Mouse (Mus musculus): ENCODE data around the gene Exoc7.
"Not testable (repeated sequence)": the region's sequence is repeated elsewhere in the genome, so short reads cannot be mapped to it uniquely, and the experiment has no call there.

Exoc7 gene

GRCm38 (mm10) chr11:116277184-116277583 lies 29.8 kb downstream of the Exoc7 start:
- DNase-seq (ENCODE audit: low spot score), result not testable (repeated sequence)

DNA sequence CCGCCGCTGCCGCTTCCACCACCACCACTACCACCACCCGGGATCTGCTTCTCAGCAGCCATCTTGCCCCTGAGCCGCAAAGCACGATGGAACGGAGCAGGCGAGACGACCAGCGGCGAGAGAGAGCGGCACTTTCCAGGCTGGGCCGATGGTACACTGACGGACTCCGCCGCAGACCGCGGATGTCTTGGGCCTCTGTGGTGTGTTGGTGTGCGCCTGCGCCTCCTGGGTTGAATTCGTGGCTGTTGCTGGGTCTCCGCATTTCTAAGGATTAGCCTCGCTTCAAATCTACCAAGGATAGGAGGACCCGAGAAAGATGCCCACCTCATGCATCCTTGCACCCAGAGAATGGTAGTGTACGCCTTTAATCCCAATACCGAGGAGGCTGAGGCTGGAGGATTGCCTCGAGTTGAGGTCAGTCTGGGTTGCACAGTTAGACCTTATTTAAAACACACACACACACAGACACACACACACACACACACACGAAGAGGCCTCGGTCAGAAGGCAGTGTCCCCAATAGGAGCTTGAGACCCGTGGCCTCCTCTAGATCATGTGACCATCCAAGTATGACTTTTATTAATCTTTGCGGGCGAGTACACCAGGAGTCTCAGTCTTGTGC lies 32.9 kb downstream of the Exoc7 start, which contains the start of gene Srp68:
Gene Srp68, minus strand, starts transcription at position 173 of the 622 bp plus-strand sequence.
- peak; percentile 93 for DNase-seq (ENCODE audit: low spot score)

- no peak for DNase-seq (ENCODE audit: low spot score)
Observed at GRCm38 (mm10) chr11:116273469-116274044, 33.5 kb downstream of the Exoc7 start.

DNA sequence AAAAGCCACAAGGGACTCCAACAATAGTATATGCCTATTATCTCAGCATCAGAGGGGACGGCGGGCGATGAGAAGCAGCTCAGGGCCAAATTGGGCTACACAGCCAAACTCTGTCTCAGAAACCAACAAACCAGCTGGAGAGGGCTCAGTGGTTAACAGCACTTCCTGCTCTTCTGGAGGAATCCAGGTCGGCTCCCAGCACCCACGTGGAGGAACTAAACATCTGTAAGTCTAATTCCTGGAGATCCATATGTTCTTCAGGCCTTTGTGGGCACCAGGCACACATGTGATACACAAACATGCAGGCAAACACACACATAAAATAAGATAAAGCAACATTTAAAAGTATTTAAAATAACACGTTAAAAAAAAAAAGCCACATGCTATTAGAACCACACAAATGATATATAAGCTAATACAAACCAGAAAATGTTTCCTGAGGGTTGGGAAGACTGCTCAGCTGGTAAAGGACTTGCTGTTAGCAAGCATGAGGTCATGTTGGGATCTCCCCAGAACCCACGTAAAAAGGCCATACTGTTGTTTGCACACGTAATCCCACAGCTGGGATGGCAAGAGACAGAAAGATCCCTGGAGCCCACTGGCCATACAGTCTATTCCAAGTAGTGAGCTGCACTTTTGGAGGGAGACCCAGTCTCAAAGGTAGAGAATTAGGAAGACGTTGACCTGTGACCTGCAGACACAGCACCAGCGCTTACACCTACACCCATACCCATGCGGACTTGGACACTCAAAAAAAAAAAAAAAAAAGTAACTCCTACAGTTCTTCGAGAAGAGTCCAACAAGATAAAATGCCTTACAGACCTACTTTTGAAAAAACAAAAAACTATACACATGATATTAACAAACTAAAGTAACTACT lies 34.2 kb downstream of the Exoc7 start:
- no peak for DNase-seq (ENCODE audit: low spot score)

GRCm38 (mm10) chr11:116269560-116269959 lies 37.5 kb downstream of the Exoc7 start:
- DNase-seq (ENCODE audit: low spot score), result no peak

DNA sequence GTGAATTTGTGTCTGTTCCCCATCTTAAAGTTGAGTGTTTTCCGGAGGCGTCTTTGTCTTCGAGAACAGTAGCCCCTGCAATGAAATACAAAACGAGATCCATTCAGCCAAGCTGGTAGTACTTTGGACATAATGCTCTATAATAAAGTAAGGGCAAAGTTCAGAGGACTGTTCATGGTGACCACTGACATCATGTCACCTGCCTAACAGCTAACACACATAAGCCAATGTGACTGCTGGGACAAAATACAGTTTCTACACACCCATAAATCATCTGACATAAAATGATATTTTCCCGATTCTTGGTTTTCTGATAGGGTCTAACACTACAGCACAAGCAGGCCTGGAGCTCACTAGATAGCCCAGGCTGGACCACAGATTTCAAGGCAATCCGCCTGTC lies 38.7 kb downstream of the Exoc7 start:
- DNase-seq (ENCODE audit: low spot score), result no peak

DNA sequence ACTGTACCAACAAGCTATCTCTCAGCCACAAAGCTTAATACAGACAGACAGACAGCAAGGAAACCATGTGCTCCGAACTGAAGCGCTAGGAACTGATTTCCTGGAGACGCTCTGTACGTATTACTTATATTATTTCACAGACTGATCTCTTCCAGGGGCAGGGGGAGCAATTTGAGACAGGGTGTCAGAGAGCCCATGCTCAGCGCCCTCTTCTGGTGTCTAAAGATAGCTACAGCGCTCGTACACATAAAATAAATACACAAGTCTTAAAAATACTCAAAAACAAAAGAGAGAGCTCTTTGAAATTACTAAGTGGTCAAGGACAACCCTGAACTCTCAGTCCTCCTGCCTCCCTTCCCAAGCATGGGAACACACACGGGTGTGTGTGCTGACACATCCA lies 39.4 kb downstream of the Exoc7 start:
- no peak for DNase-seq (ENCODE audit: low spot score)

DNA sequence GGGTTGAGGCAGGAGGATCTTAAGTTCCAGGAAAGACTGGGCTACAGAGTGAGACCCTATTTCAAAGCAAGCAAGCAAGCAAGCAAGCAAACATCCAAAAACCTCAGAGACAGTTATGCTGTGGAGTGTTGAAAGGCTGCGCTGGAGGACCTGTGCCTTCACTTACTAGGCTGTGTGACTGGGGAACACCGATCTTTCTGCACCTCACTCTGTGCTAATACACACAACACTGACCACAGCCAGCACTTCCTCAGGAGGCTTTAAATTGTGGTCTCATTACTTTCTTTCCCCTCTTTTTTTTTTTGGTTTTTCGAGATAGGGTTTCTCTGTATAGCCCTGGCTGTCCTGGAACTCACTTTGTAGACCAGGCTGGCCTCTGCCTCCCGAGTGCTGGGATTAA lies 41.2 kb downstream of the Exoc7 start:
- DNase-seq (ENCODE audit: low spot score), result no peak

- DNase-seq (ENCODE audit: low spot score), result no peak
Observed at GRCm38 (mm10) chr11:116265352-116265751, 41.7 kb downstream of the Exoc7 start.

DNA sequence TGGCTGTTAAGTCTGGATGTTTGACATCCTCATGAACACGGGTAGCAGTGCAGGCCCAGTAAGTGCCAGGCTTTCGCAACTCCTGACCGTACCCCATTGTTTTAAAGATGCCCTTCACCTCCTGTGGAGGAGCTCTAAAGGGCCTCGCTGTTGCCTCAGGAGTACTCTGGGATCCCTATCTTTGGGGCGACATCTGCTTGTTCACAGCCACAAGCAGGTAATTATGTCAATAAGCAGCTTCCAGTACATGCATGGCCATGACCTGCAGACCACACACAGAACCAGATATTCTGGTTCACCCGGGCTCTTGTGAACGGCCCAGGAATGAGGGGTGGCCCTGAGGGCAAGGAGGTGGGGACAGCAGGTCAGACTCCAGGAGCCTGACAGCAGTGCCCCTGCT lies 46.8 kb downstream of the Exoc7 start:
- no peak for DNase-seq (ENCODE audit: low spot score)

DNA sequence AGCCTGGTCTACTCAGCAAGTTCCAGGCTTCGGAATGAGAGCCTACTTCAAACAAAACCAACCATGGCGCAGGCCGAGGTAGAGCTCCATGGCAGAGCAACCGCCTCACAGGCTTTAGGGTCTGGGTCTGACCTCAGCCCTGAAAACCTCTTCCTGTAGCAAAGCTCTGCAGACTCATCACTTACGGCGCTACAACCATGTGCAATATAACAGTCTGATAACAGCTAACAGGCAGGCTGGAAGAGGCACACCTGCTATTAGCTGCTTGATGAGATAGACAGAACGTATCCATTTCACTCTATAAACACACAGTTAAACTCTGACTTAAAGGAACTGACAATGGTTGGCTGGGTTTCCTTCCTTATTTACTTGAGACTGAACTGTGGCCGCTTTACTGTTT lies 47.6 kb downstream of the Exoc7 start:
- DNase-seq (ENCODE audit: low spot score), result no peak

- DNase-seq (ENCODE audit: low spot score), result no peak
Observed at GRCm38 (mm10) chr11:116255982-116256675, 50.9 kb downstream of the Exoc7 start.

GRCm38 (mm10) chr11:116255090-116255981 lies 51.7 kb downstream of the Exoc7 start:
- no peak for DNase-seq (ENCODE audit: low spot score)

DNA sequence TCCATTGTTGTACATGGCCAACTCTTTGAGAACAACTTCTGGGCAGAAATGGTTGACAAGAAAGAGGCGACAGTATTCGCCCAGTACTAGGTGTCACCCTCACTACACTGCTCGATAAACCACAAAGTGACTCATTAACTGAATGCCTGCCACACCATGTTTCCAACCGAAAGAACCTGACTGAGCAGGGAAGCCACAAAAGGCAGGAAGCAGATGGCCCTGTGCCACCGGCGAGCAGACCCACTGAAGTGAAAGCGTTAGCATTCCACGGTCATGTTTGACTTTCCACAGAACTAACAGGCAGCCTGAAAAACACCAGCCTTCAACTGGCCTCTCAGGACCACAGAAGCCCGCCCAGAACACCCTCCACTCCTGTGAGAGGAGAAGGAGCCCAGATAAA lies 52.4 kb downstream of the Exoc7 start:
- no peak for DNase-seq (ENCODE audit: low spot score)

DNA sequence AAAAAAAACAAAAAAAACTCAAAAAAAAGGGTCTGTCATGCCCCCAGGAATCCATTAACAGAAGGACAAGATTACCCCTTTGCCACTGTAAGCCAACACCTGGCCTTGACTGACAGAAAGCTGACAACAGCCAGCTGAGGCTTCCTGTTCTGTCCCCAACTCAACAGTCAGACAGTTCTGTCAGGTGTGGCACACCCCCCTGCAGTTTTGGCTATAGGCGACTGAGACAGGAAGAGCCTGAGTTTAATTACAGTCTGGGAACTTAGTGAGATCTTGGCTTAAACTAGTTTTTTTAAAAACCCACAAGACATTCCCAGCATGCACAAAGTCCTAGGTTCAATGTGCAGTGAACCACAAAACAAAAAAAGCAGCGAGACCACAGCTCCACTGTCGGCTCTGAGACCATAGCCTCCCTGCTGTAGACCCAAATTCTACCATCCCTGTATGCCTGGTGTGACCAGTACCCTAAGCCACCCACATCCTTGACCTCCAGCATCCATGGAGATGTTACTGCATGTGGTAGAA lies 53.9 kb downstream of the Exoc7 start:
- no peak for DNase-seq (ENCODE audit: low spot score)

DNA sequence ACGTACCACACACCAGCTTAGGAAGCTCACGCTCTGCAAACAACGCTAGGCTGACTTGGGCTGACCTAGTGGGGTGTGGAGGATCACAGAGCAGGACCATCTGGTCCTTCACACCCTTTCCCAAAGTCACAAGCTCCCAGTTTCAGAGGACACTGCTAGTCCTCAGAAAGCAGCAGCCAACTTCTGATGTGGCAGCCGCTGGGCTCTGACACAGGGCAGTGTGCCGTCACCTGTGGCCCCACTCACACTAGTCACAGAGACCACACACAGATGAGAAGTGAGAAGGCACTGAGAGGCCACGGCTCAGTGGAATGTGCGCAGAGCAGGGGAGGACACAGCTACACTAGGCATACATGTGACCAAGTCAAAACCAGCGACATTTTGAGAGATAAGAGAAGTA lies 56.1 kb downstream of the Exoc7 start:
- no peak for DNase-seq (ENCODE audit: low spot score)

- no peak for DNase-seq (ENCODE audit: low spot score)
Observed at GRCm38 (mm10) chr11:116247502-116248222, 59.4 kb downstream of the Exoc7 start.

- no peak for DNase-seq (ENCODE audit: low spot score)
Observed at GRCm38 (mm10) chr11:116245616-116246015, 61.4 kb downstream of the Exoc7 start.

GRCm38 (mm10) chr11:116244580-116244979 lies 62.5 kb downstream of the Exoc7 start:
- no peak for DNase-seq (ENCODE audit: low spot score)

- DNase-seq (ENCODE audit: low spot score), result no peak
Observed at GRCm38 (mm10) chr11:116241744-116242235, 65.2 kb downstream of the Exoc7 start.
